Mouse (Mus musculus) embryonic facial prominence, embryonic 13.5 days (tissue): ENCODE data around the gene Lcmt1. TPM values are rescaled to one million over a fixed set of nuclear protein-coding genes. Genes with fewer than 3 reads are reported as not detected.

Experiments used
- ATAC-seq: fragments of 200-750 bp; cut with Nextera tagmentation; 2 replicates; pipeline ENCODE4 v1.8.0; 2017; ENCODE audit warnings: low read depth; ENCODE audit not compliant: insufficient number of reproducible peaks, insufficient read depth, low FRiP score, low TSS enrichment
- H3K27ac ChIP-seq: fragments of 300-500 bp; sonication (generic); 2 replicates; pipeline ENCODE4 v1.5.1; 2015; ENCODE audit warnings: moderate library complexity, mild to moderate bottlenecking, inconsistent platforms
- H3K27me3 ChIP-seq: fragments of 300-500 bp; sonication (generic); 2 replicates; pipeline ENCODE4 v1.6.1; 2015; ENCODE audit warnings: mild to moderate bottlenecking, inconsistent platforms
- H3K36me3 ChIP-seq: fragments of 300-500 bp; sonication (generic); 2 replicates; pipeline ENCODE4 v1.6.1; 2015; ENCODE audit warnings: mild to moderate bottlenecking, inconsistent platforms
- H3K4me1 ChIP-seq: fragments of 300-500 bp; sonication (generic); 2 replicates; pipeline ENCODE4 v1.6.1; 2015; ENCODE audit warnings: inconsistent platforms
- H3K4me2 ChIP-seq: fragments of 300-500 bp; sonication (generic); 2 replicates; pipeline ENCODE4 v1.6.1; 2015; ENCODE audit warnings: moderate library complexity, mild to moderate bottlenecking, inconsistent platforms
- H3K4me3 ChIP-seq: fragments of 300-500 bp; sonication (generic); 2 replicates; pipeline ENCODE4 v1.5.1; 2015; ENCODE audit warnings: mild to moderate bottlenecking, inconsistent platforms
- H3K9ac ChIP-seq: fragments of 300-500 bp; sonication (generic); 2 replicates; pipeline ENCODE4 v1.6.1; 2015; ENCODE audit warnings: mild to moderate bottlenecking, inconsistent platforms
- H3K9me3 ChIP-seq: fragments of 300-500 bp; sonication (generic); 2 replicates; pipeline ENCODE4 v1.6.1; 2016; ENCODE audit warnings: inconsistent platforms
- WGBS: fragments of 180-500 bp; shearing (Covaris S2); methylation state at CpG from one replicate; pipeline ENCODE4 v1.1.7; 2015; ENCODE audit warnings: mixed read lengths; 5-methylcytosine and 5-hydroxymethylcytosine counted together
- polyA plus RNA-seq: library from polyadenylated mRNA; unstranded; fragments of >200 nt; fragmentation: Nextera tagmentation; extraction: Ambion mirVana; gene quantifications from 2 replicates; pipeline ENCODE4 v1.2.1, GENCODE M21; 2015

The Lcmt1 gene
- polyA plus RNA-seq, 1 experiment from 2014 or later, result 50.2 TPM

- no peaks in the 10 kb centered on the region for H3K9me3 ChIP-seq
- 90% methylated on average over 5 of the region's 5 CpGs for WGBS
- no peaks in the 10 kb centered on the region for H3K27me3 ChIP-seq
- no peak overlapping the region for H3K4me3 ChIP-seq
- no peak overlapping the region for H3K4me2 ChIP-seq
- no peaks in the 10 kb centered on the region for H3K36me3 ChIP-seq
- H3K9ac ChIP-seq, result no peak overlapping the region
- peaks cover 28% of the 10 kb centered on the region for H3K4me1 ChIP-seq
- no peak overlapping the region for H3K27ac ChIP-seq
- no peak for ATAC-seq
Observed at GRCm38 (mm10) chr7:123344079-123344780, 25.4 kb upstream of the Lcmt1 start.

- H3K36me3 ChIP-seq, result no peaks in the 10 kb centered on the region
- H3K27ac ChIP-seq, result no peak overlapping the region
- H3K27me3 ChIP-seq, result no peaks in the 10 kb centered on the region
- no peak for ATAC-seq
- H3K9me3 ChIP-seq, result no peaks in the 10 kb centered on the region
- H3K4me3 ChIP-seq, result no peak overlapping the region
- 73% methylated on average over 3 of the region's 3 CpGs for WGBS
- peaks cover 28% of the 10 kb centered on the region for H3K4me1 ChIP-seq
- H3K9ac ChIP-seq, result no peak overlapping the region
- H3K4me2 ChIP-seq, result no peak overlapping the region
Observed at GRCm38 (mm10) chr7:123345041-123345544, 24.5 kb upstream of the Lcmt1 start.

DNA sequence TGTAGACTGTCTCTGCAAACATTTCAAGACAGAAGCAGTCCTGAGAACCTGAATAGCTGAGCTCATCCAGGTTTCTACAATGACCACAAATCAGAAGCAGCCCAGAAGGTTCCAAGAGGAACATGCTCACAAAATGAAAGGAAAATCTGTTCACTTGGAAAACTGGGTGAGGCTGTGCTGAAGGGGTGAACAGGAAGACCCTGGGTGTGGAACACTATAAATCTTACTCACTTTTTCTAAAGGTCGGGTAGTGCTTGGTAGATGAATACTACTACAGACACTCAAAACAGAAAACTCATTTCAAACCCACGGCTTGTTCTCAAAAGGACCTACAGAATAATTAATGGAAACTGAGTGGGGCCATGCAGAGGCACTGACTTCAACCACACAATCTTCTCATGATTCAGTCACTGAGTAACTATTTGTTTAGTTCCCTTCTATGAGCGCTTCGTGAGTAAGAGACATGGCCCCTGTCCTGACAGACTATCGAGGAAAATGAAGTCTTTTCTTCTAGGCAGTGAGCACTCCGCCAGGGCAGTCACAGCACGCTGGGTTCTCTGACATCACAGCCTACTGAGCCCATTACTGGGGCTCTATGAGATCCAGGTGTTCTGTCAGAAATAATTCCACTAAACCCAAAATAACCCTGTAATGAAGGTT is 22.8 kb upstream of the Lcmt1 start:
- Histone ChIP-seq H3K27ac (no peak overlapping the region), H3K9ac (no peak overlapping the region), H3K4me3 (no peak overlapping the region), H3K9me3 (no peaks in the 10 kb centered on the region), H3K4me1 (peaks cover 12% of the 10 kb centered on the region), H3K36me3 (no peaks in the 10 kb centered on the region), H3K27me3 (no peaks in the 10 kb centered on the region), H3K4me2 (no peak overlapping the region)
- WGBS, result 80% methylated on average over 7 of the region's 7 CpGs
- ATAC-seq, result no peak

DNA sequence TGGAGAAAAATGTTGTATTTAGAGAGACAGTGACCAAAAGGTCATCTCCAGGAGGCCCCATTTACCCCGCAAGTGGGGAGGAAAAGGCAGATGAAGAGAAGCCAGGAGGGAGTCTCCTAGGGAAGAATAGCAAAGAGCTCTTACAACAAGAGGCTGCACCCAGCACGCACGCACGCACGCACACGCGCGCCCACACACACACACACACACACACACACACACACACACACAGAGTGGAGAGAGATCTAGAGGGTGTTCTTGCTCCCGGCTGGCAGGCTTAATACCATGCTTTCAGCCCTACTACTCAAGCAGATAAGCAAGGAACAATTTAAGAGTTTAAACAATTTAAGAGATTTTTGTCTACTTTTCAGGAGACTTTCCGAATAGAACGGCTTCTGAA is 19.8 kb upstream of the Lcmt1 start:
- H3K36me3 ChIP-seq, result no peaks in the 10 kb centered on the region
- 84% methylated on average over 11 of the region's 11 CpGs for WGBS
- no peak overlapping the region for H3K4me2 ChIP-seq
- no peaks in the 10 kb centered on the region for H3K9me3 ChIP-seq
- no peak overlapping the region for H3K9ac ChIP-seq
- no peak for ATAC-seq
- no peaks in the 10 kb centered on the region for H3K27me3 ChIP-seq
- H3K27ac ChIP-seq, result no peak overlapping the region
- H3K4me1 ChIP-seq, result no peaks in the 10 kb centered on the region
- no peak overlapping the region for H3K4me3 ChIP-seq

DNA sequence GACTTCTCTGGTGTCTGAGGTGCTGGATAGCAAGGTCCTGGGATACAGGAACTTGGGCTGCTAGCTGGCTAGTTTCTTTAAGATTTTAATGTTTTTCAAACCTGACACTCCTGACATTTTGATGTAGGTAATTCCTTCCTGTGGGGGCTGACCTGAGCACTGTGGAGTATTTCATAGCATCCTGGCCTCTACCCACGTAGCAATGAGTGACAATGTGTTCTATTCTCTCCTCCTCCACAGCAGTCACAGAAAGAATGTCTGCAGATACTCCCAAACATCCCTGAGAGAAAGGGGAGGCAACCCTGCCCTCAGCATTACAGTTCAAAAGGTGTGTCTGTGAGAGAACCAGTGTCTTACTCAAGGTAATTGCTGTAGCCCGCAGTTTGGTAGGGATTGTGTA is 19.3 kb upstream of the Lcmt1 start:
- Histone ChIP-seq H3K27ac (no peak overlapping the region), H3K27me3 (no peaks in the 10 kb centered on the region), H3K4me3 (no peak overlapping the region), H3K9ac (no peak overlapping the region), H3K36me3 (no peaks in the 10 kb centered on the region), H3K9me3 (no peaks in the 10 kb centered on the region), H3K4me2 (no peak overlapping the region), H3K4me1 (no peaks in the 10 kb centered on the region)
- ATAC-seq, result no peak
- WGBS, result 53% methylated on average over 2 of the region's 2 CpGs

DNA sequence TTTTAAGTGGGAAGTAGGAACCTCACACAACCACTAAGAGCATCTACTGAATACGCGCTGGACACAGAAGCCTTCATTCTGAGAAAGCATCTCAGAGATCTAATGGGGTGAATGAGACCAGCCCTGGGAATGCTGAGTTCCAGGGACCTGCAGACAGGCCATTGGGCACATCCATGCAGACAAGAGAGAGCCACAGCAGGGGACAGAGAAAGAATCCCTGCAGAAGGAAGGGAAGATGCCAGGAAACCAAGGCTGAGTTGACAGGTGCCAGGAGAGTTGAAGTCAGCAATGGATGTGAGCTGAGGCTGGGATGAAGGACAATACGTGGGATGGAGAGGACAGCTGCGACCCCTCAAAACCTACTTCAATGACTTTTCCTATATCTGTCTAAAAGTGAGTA is 16.5 kb upstream of the Lcmt1 start:
- Histone ChIP-seq H3K27me3 (no peaks in the 10 kb centered on the region), H3K9ac (no peak overlapping the region), H3K36me3 (no peaks in the 10 kb centered on the region), H3K4me2 (no peak overlapping the region), H3K4me3 (no peak overlapping the region), H3K9me3 (no peaks in the 10 kb centered on the region), H3K27ac (no peak overlapping the region), H3K4me1 (no peaks in the 10 kb centered on the region)
- no peak for ATAC-seq
- 95% methylated on average over 4 of the region's 4 CpGs for WGBS

DNA sequence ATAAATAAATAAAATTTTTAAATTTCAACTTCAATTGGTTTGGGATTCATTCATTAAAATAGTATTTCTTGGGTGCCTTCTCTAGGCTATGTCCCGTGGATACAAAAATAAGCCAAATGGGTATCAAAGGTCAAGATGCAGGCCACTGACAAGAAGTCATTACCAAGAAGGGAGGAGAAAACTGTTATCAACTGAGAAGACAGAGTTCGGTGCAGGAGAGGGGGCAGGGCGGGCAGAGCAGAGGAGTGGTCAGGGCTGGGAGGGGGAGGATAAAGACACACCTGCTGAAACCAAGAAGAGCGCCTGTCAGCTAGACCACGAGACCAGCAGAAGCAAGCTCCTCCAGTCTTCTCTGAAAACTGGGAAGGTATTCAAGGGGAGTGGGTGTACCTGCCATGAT is 15.7 kb upstream of the Lcmt1 start:
- WGBS, result 83% methylated on average over 5 of the region's 5 CpGs
- no peak for ATAC-seq
- Histone ChIP-seq H3K4me3 (no peak overlapping the region), H3K36me3 (no peaks in the 10 kb centered on the region), H3K4me2 (no peak overlapping the region), H3K27ac (no peak overlapping the region), H3K27me3 (no peaks in the 10 kb centered on the region), H3K9me3 (no peaks in the 10 kb centered on the region), H3K4me1 (no peaks in the 10 kb centered on the region), H3K9ac (no peak overlapping the region)

DNA sequence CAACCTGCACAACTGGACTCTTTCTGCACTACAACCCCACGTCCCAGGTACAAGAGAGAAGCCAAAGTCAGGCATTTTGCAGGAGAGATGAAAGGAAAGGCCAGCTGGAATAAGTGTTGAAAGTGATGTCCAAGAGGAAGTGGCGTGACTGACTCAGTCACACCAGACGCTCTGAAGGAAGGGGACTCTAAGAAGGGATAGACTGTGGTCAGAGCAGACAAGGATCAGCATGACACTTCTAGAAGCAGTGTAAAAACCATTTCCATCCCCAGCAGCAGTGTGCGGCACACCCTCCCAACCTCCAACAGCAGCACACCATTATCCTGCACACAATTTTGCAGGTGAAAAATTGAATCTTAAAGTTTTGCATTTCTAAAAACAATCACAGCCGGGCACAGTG is 15.2 kb upstream of the Lcmt1 start:
- Histone ChIP-seq H3K36me3 (no peaks in the 10 kb centered on the region), H3K27me3 (no peaks in the 10 kb centered on the region), H3K9me3 (no peaks in the 10 kb centered on the region), H3K4me2 (no peak overlapping the region), H3K27ac (no peak overlapping the region), H3K4me3 (no peak overlapping the region), H3K4me1 (no peaks in the 10 kb centered on the region), H3K9ac (no peak overlapping the region)
- WGBS, result 85% methylated on average over 5 of the region's 5 CpGs
- no peak for ATAC-seq

DNA sequence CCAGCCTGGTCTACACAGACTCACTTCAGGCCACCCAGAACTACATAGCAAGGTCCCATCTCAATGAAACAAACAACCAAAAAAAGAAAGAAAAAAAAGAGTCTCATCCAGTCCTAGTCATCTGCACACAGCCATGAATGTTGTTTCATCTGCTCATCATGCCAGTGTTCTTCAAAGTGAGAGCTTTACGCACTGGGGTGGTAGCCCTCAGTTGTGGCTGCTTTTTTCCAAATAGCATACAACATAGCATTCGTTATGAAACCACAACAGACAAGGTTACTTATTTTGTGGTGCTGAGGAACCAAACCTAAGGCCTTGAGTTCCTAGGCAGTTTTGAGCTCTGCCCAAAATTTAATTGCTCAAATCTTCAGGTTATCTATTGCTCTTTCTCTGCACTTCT is 14.7 kb upstream of the Lcmt1 start:
- ATAC-seq, result no peak
- H3K4me1 ChIP-seq, result no peaks in the 10 kb centered on the region
- no peaks in the 10 kb centered on the region for H3K27me3 ChIP-seq
- H3K4me2 ChIP-seq, result no peak overlapping the region
- H3K9me3 ChIP-seq, result no peaks in the 10 kb centered on the region
- no peak overlapping the region for H3K27ac ChIP-seq
- WGBS, result 82% methylated on average over 2 of the region's 2 CpGs
- H3K9ac ChIP-seq, result no peak overlapping the region
- no peaks in the 10 kb centered on the region for H3K36me3 ChIP-seq
- no peak overlapping the region for H3K4me3 ChIP-seq

DNA sequence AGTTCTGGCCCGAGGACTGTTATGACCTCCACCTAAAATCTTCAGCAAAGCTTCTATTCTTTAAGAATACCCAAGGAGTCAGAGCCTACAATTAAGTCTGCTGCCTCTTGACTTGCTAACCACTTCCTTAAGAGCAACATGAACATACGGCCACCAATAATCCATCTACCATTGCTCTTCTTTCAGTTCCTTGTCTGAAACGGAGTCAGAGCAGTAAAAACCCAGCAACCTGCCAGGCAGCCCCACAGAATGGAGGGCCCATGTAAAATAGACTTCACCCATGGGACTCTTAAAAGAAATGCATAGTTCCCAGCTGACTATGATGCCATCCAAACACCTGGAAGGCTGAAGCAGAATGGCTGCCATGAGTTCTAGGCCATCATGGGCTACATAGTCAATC is 13.4 kb upstream of the Lcmt1 start:
- no peak overlapping the region for H3K9ac ChIP-seq
- no peak overlapping the region for H3K27ac ChIP-seq
- H3K9me3 ChIP-seq, result no peaks in the 10 kb centered on the region
- H3K4me1 ChIP-seq, result no peaks in the 10 kb centered on the region
- no peak overlapping the region for H3K4me3 ChIP-seq
- H3K27me3 ChIP-seq, result no peaks in the 10 kb centered on the region
- WGBS, result 94% methylated on average over 3 of the region's 3 CpGs
- no peak overlapping the region for H3K4me2 ChIP-seq
- no peak for ATAC-seq
- no peaks in the 10 kb centered on the region for H3K36me3 ChIP-seq

DNA sequence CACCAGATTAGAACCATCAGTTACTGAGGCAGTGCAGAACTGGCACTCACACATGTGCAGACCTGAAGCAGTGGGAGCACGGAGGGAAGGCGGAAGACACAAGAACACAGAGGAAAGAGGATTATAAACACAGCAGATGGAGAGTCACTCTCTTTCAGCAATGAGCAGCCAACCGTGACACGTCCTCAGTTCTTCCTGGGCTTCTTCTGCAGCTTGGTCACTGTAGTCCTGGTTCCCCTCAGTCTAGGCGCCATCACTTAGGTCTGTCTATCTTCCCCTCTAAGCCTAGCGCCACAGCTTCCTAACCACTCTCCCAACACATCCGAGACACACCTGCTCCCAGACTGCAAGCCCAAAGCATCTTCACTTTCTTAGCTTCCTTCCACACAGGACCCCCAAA is 10.5 kb upstream of the Lcmt1 start:
- no peaks in the 10 kb centered on the region for H3K27me3 ChIP-seq
- H3K9ac ChIP-seq, result no peak overlapping the region
- ATAC-seq, result no peak
- H3K4me1 ChIP-seq, result no peaks in the 10 kb centered on the region
- H3K27ac ChIP-seq, result no peak overlapping the region
- no peaks in the 10 kb centered on the region for H3K36me3 ChIP-seq
- 84% methylated on average over 7 of the region's 7 CpGs for whole genome bisulfite sequencing
- no peak overlapping the region for H3K4me2 ChIP-seq
- no peaks in the 10 kb centered on the region for H3K9me3 ChIP-seq
- no peak overlapping the region for H3K4me3 ChIP-seq

DNA sequence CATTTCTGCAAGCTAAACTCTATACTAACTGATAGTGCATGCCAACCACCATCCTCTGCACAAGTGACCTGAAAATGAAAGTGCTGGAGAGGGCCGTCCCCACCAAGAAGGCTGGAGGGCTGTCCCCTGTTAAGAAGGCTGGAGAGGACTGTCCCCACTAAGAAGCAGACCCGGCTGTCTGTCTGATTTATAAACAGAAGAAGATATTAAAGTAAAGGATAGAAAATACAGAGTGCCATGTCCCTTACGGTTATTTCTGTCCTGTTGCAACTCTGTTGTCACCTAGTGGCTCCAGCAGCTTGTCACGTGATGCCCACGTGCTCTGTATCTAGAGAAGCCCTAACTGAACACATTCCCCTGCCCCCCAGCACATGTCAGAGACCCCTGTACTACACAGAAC is 9.4 kb upstream of the Lcmt1 start:
- H3K4me1 ChIP-seq, result no peaks in the 10 kb centered on the region
- H3K27ac ChIP-seq, result no peak overlapping the region
- no peak overlapping the region for H3K4me3 ChIP-seq
- H3K36me3 ChIP-seq, result no peaks in the 10 kb centered on the region
- H3K9ac ChIP-seq, result no peak overlapping the region
- H3K9me3 ChIP-seq, result no peaks in the 10 kb centered on the region
- no peak for ATAC-seq
- H3K4me2 ChIP-seq, result no peak overlapping the region
- WGBS, result 87% methylated on average over 5 of the region's 5 CpGs
- no peaks in the 10 kb centered on the region for H3K27me3 ChIP-seq
